Mouse (Mus musculus) ES-Bruce4 (cell line): ENCODE measurements around the gene Utp11.
"Not testable (repeated sequence)": the region's sequence is repeated elsewhere in the genome, so short reads cannot be mapped to it uniquely, and the experiment has no call there.

Source experiments
- CTCF ChIP-seq: IDR thresholded peaks from one replicate; pipeline ENCODE4 v1.8.1; 2011; ENCODE audit warnings: low read depth, low read length
- EP300 ChIP-seq: IDR thresholded peaks from 2 replicates; pipeline ENCODE4 v1.6.1; 2011; ENCODE audit warnings: low read depth, low read length; ENCODE audit not compliant: insufficient read depth
- POLR2A ChIP-seq: IDR thresholded peaks from one replicate; pipeline ENCODE4 v1.8.1; 2011; ENCODE audit warnings: low read length; ENCODE audit not compliant: insufficient read depth

DNA sequence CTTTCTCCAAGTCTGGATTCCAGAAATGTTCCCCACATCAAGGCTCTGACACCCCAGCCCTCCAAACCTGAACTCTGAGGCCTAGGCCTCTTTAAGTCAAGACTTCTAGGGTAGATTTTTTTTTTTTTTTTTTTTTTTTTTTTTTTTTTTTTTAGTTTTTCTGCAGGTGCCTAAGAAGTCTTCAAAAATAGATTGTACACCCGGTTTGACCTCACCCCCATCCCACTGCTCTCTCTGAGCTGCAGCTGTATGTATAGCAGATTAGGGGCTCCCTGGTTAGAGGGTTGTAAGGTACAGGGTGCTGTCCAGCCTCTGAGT is 14.8 kb upstream of the Utp11 start:
- not testable (repeated sequence) for TF ChIP-seq CTCF, POLR2A, EP300
